Mouse (Mus musculus) C2C12 (cell line): ENCODE measurements around the gene Bcl2l10. TPM values are rescaled to one million over a fixed set of nuclear protein-coding genes. Genes with fewer than 3 reads are reported as not detected.

Source experiments
- H3K27me3 ChIP-seq: one replicate; pipeline ENCODE4 v1.6.1; 2011; ENCODE audit not compliant: control insufficient read depth, insufficient read depth, insufficient read length
- H3K36me3 ChIP-seq: one replicate; pipeline ENCODE4 v1.6.1; 2011; ENCODE audit not compliant: control insufficient read depth, insufficient read depth
- H3K4me3 ChIP-seq: one replicate; pipeline ENCODE4 v1.5.1; 2011; ENCODE audit warnings: mild to moderate bottlenecking, control low read depth; ENCODE audit not compliant: poor library complexity, insufficient read depth, severe bottlenecking
- H3K79me2 ChIP-seq: one replicate; pipeline ENCODE4 v1.6.1; 2011; ENCODE audit not compliant: control insufficient read depth, insufficient read depth
- H3K79me3 ChIP-seq: one replicate; pipeline ENCODE4 v1.6.1; 2011; ENCODE audit warnings: low read depth, control low read depth
- H3ac ChIP-seq: one replicate; pipeline ENCODE3; 2011; ENCODE audit warnings: low read depth; ENCODE audit not compliant: control insufficient read depth, insufficient read length
- CEBPB ChIP-seq: IDR thresholded peaks from one replicate; pipeline ENCODE4 v1.6.1; 2011; ENCODE audit warnings: low read depth, mild to moderate bottlenecking, control low read depth, moderate library complexity
- CTCF ChIP-seq: IDR thresholded peaks from one replicate; pipeline ENCODE4 v1.5.1; 2011; ENCODE audit not compliant: control insufficient read depth, insufficient read depth, insufficient read length
- FOSL1 ChIP-seq: IDR thresholded peaks from one replicate; pipeline ENCODE4 v1.8.0; 2011; ENCODE audit warnings: mild to moderate bottlenecking, low read length; ENCODE audit not compliant: poor library complexity, insufficient read depth, severe bottlenecking
- MAX ChIP-seq: IDR thresholded peaks from one replicate; pipeline ENCODE4 v1.6.1; 2011; ENCODE audit warnings: mild to moderate bottlenecking, control low read depth
- MYOD1 ChIP-seq: IDR thresholded peaks from one replicate; pipeline ENCODE4 v1.6.1; 2011; ENCODE audit warnings: low read depth; ENCODE audit not compliant: control insufficient read depth, insufficient read length
- MYOG ChIP-seq: IDR thresholded peaks from one replicate; pipeline ENCODE4 v1.6.1; 2011; ENCODE audit not compliant: control insufficient read depth, insufficient read length; ENCODE audit errors: extremely low read depth
- USF1 ChIP-seq: IDR thresholded peaks from one replicate; pipeline ENCODE4 v1.6.1; 2011; ENCODE audit warnings: low read depth, mild to moderate bottlenecking, control low read depth, moderate library complexity
- polyA plus RNA-seq: library from polyadenylated mRNA; unstranded; fragments of >200 nt; fragmentation: generic; extraction: Trizol; gene quantifications from one replicate; pipeline ENCODE4 v1.2.1, GENCODE M21; 2012; ENCODE audit warnings: missing spikeins

The Bcl2l10 gene
- polyA plus RNA-seq, 1 experiment, result not detected

DNA sequence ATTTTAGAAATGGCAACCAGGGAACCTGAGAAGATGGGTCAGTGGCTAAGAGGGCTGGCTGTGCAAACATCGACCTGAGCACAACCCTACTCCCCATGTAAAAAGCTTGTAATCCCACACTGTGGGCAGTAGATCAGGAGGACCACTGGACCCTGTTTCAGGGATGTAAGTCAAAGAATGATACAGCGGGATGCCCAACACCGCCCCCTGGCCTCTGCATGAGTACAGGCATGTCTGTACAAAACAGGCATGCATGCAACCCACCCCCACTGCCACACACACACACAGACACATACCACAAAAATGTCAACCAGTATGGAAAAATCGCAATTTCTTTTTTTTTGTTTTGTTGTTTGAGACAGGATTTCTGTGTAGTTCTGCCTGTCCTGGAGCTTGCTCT is 51.5 kb downstream of the Bcl2l10 start:
- Histone ChIP-seq H3K4me3 (no peak overlapping the region), H3K36me3 (peaks cover 33% of the 10 kb centered on the region), H3K79me2 (peaks cover 100% of the 10 kb centered on the region), H3K27me3 (no peaks in the 10 kb centered on the region), H3K79me3 (peaks cover 94% of the 10 kb centered on the region), H3ac (no peak overlapping the region)
- TF ChIP-seq MAX, result no peak
- no peak for TF ChIP-seq CTCF
- TF ChIP-seq MYOG, result no peak
- no peak for TF ChIP-seq USF1
- no peak for TF ChIP-seq MYOD1
- TF ChIP-seq CEBPB, result no peak
- no peak for TF ChIP-seq FOSL1

- Histone ChIP-seq H3K79me3 (peaks cover 96% of the 10 kb centered on the region), H3K27me3 (no peaks in the 10 kb centered on the region), H3K79me2 (peaks cover 100% of the 10 kb centered on the region), H3ac (no peak overlapping the region), H3K4me3 (no peak overlapping the region), H3K36me3 (peaks cover 17% of the 10 kb centered on the region)
- TF ChIP-seq USF1, result no peak
- no peak for TF ChIP-seq FOSL1
- no peak for TF ChIP-seq CTCF
- no peak for TF ChIP-seq MYOD1
- no peak for TF ChIP-seq MAX
- TF ChIP-seq CEBPB, result no peak
- no peak for TF ChIP-seq MYOG
Observed at GRCm38 (mm10) chr9:75400639-75401038, 53.1 kb downstream of the Bcl2l10 start.

Other genes with a start within 250 kb of the Bcl2l10 start
- 0.01 TPM for gene Myo5c, start 115.7 kb upstream of the Bcl2l10 start, polyA plus RNA-seq
- gene Gnb5, start 41.5 kb upstream of the Bcl2l10 start, polyA plus RNA-seq, result 7.2 TPM
- 44.8 TPM for gene Mapk6, start 62.2 kb downstream of the Bcl2l10 start, polyA plus RNA-seq
- gene Leo1, start 93.8 kb downstream of the Bcl2l10 start, polyA plus RNA-seq, result 16.4 TPM
- gene Tmod3, start 211.9 kb downstream of the Bcl2l10 start, polyA plus RNA-seq, result 14.7 TPM